Mouse (Mus musculus) liver, embryonic 15.5 days (tissue): Measurements from ENCODE around the gene Ppih. TPM values are rescaled to one million over a fixed set of nuclear protein-coding genes. Genes with fewer than 3 reads are reported as not detected.

Source experiments
- ATAC-seq: fragments of 200-750 bp; cut with Nextera tagmentation; 2 replicates; pipeline ENCODE4 v1.8.0; 2017; ENCODE audit warnings: moderate number of reproducible peaks, mild to moderate bottlenecking, moderate library complexity; ENCODE audit not compliant: insufficient read depth
- H3K27ac ChIP-seq: fragments of 300-500 bp; sonication (generic); replicated peaks from 2 replicates; pipeline ENCODE4 v1.5.1; 2015; ENCODE audit warnings: mild to moderate bottlenecking, inconsistent platforms
- H3K27me3 ChIP-seq: fragments of 300-500 bp; sonication (generic); 2 replicates; pipeline ENCODE4 v1.6.1; 2015; ENCODE audit warnings: mild to moderate bottlenecking, inconsistent platforms
- H3K36me3 ChIP-seq: fragments of 300-500 bp; sonication (generic); replicated peaks from 2 replicates; pipeline ENCODE4 v1.6.1; 2015; ENCODE audit warnings: moderate library complexity, mild to moderate bottlenecking, inconsistent platforms
- H3K4me1 ChIP-seq: fragments of 300-500 bp; sonication (generic); replicated peaks from 2 replicates; pipeline ENCODE4 v1.6.1; 2015; ENCODE audit warnings: inconsistent platforms
- H3K4me2 ChIP-seq: fragments of 300-500 bp; sonication (generic); 2 replicates; pipeline ENCODE4 v1.6.1; 2015; ENCODE audit warnings: moderate library complexity, mild to moderate bottlenecking, inconsistent platforms
- H3K4me3 ChIP-seq: fragments of 300-500 bp; sonication (generic); replicated peaks from 2 replicates; pipeline ENCODE4 v1.5.1; 2015; ENCODE audit warnings: mild to moderate bottlenecking, inconsistent platforms
- H3K9ac ChIP-seq: fragments of 300-500 bp; sonication (generic); 2 replicates; pipeline ENCODE4 v1.6.1; 2015; ENCODE audit warnings: moderate library complexity, mild to moderate bottlenecking, inconsistent platforms
- H3K9me3 ChIP-seq: fragments of 300-500 bp; sonication (generic); replicated peaks from 2 replicates; pipeline ENCODE4 v1.6.1; 2016; ENCODE audit warnings: inconsistent platforms
- WGBS: fragments of 180-500 bp; shearing (Covaris S2); methylation state at CpG from one replicate; pipeline ENCODE4 v1.1.7; 2015; ENCODE audit warnings: mixed read lengths; ENCODE audit not compliant: insufficient replicate concordance; 5-methylcytosine and 5-hydroxymethylcytosine counted together
- polyA plus RNA-seq: library from polyadenylated mRNA; unstranded; fragments of >200 nt; fragmentation: Nextera tagmentation; extraction: Ambion mirVana; gene quantifications from 2 replicates; pipeline ENCODE4 v1.2.1, GENCODE M21; 2015

Gene Ppih
- polyA plus RNA-seq, 1 experiment from 2014 or later, result 53.9 TPM

GRCm38 (mm10) chr4:119257083-119257482, 63.3 kb downstream of the Ppih start:
- WGBS, result 56% methylated on average over 6 of the region's 6 CpGs
- Histone ChIP-seq H3K4me2 (no peak overlapping the region), H3K4me3 (no peak overlapping the region), H3K9me3 (no peaks in the 10 kb centered on the region), H3K4me1 (0 out of 2 replicates have a peak, but pooled peaks cover 6% of the 10 kb centered on the region), H3K27me3 (0 out of 2 replicates have a peak, but pooled peaks cover 4% of the 10 kb centered on the region), H3K27ac (no peak overlapping the region), H3K36me3 (no peaks in the 10 kb centered on the region), H3K9ac (no peak overlapping the region)
- ATAC-seq, result no peak

GRCm38 (mm10) chr4:119255351-119255750, 65.0 kb downstream of the Ppih start, which contains the start of gene Cldn19:
Cldn19 (plus strand) TSS chr4:119255414.
- Histone ChIP-seq H3K4me2 (no peak within 1 kb of the TSS), H3K9ac (no peak within 1 kb of the TSS), H3K27ac (no peak within 1 kb of the TSS), H3K4me3 (no peak within 1 kb of the TSS), H3K27me3 (no peaks in the 10 kb centered on the region), H3K36me3 (no peaks in the 10 kb centered on the region), H3K9me3 (no peaks in the 10 kb centered on the region), H3K4me1 (0 out of 2 replicates have a peak, but pooled peaks cover 6% of the 10 kb centered on the region)
- 73% methylated on average over 12 of the region's 12 CpGs for WGBS
- no peak for ATAC-seq

DNA sequence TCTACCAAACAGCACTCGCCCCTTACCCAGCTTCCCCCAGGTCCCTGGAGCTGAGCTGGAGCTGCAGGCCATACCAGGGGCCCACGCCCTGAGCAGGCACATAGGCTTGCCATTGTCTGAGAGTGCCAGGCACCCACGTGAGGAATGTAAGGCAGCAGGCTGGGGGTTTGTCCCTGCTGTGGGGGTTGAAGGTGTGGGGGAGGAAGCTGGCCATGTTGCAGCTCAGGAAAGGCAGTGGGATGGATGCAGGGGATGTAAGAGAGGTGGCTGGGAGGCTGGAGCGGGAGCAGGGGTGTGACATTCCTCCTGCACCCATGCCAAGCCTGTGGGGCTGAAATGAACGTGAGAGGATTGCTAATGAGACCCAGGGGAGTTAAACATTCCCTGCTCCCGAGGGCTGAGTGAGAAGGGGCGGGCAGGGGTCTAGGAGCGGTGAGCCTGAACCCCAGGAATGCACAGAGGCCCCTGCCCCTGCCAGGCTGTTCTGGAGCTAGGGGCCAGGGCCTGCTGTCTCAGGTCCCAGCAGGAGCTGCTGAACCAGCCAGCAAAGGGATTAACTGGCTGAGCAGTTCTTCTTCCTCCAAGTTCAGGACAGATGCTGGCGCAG, 66.2 kb downstream of the Ppih start:
- ATAC-seq, result no peak
- WGBS, result 45% methylated on average over 9 of the region's 9 CpGs
- no peak overlapping the region for H3K27ac ChIP-seq
- H3K4me2 ChIP-seq, result no peak overlapping the region
- H3K9me3 ChIP-seq, result no peaks in the 10 kb centered on the region
- no peak overlapping the region for H3K9ac ChIP-seq
- no peak overlapping the region for H3K4me3 ChIP-seq
- H3K4me1 ChIP-seq, result 0 out of 2 replicates have a peak, but pooled peaks cover under 1% of the 10 kb centered on the region
- H3K36me3 ChIP-seq, result no peaks in the 10 kb centered on the region
- no peaks in the 10 kb centered on the region for H3K27me3 ChIP-seq

- no peak overlapping the region for H3K4me3 ChIP-seq
- H3K9me3 ChIP-seq, result no peaks in the 10 kb centered on the region
- H3K27ac ChIP-seq, result no peak overlapping the region
- 42% methylated on average over 7 of the region's 7 CpGs for WGBS
- H3K4me2 ChIP-seq, result no peak overlapping the region
- H3K27me3 ChIP-seq, result no peaks in the 10 kb centered on the region
- H3K9ac ChIP-seq, result no peak overlapping the region
- H3K4me1 ChIP-seq, result no peaks in the 10 kb centered on the region
- ATAC-seq, result no peak
- H3K36me3 ChIP-seq, result no peaks in the 10 kb centered on the region; the same call in 1 of the 2 replicates
Measured at GRCm38 (mm10) chr4:119252025-119252808, 68.1 kb downstream of the Ppih start.

Other genes with a start within 250 kb of the Ppih start
- gene Slc2a1, start 211.8 kb downstream of the Ppih start, polyA plus RNA-seq, result 293 and 326 TPM in 2 replicates
- gene Zfp691, start 146.4 kb downstream of the Ppih start, polyA plus RNA-seq, result 2.2 and 2.5 TPM in 2 replicates
- 386 and 428 TPM in 2 replicates for gene Ermap, start 130.5 kb downstream of the Ppih start, polyA plus RNA-seq
- gene Svbp, start 125.2 kb downstream of the Ppih start, polyA plus RNA-seq, result 82.6 and 91.9 TPM in 2 replicates
- not detected in 2 replicates for gene Tmem269, start 102.3 kb downstream of the Ppih start, polyA plus RNA-seq
- 11.4 and 11.5 TPM in 2 replicates for gene AU022252, start 87.8 kb downstream of the Ppih start, polyA plus RNA-seq
- gene P3h1, start 87.6 kb downstream of the Ppih start, polyA plus RNA-seq, result 8.0 and 9.2 TPM in 2 replicates
- gene Cldn19, start 65.1 kb downstream of the Ppih start, polyA plus RNA-seq, result not detected in 2 replicates
- 219 and 221 TPM in 2 replicates for gene Ybx1, start 25.9 kb downstream of the Ppih start, polyA plus RNA-seq
- 1.1 and 1.5 TPM in 2 replicates for gene Ccdc30, start 95.0 kb upstream of the Ppih start, polyA plus RNA-seq
- 13.0 and 14.5 TPM in 2 replicates for gene Ppcs, start 101.9 kb upstream of the Ppih start, polyA plus RNA-seq
- 0.09 and 0.13 TPM in 2 replicates for gene Zmynd12, start 102.3 kb upstream of the Ppih start, polyA plus RNA-seq
- not detected in 2 replicates for gene Rimkla, start 172.1 kb upstream of the Ppih start, polyA plus RNA-seq
- gene Foxj3, start 216.5 kb upstream of the Ppih start, polyA plus RNA-seq, result 4.9 and 5.6 TPM in 2 replicates
- gene Frg2f1, start 219.0 kb upstream of the Ppih start, polyA plus RNA-seq, result 1.3 and 1.4 TPM in 2 replicates